Mouse (Mus musculus) cerebellum, adult 2 months (tissue): ENCODE results near the gene Msh6. TPM values are rescaled to one million over a fixed set of nuclear protein-coding genes. Genes with fewer than 3 reads are reported as not detected.
"Not testable (repeated sequence)": the region's sequence is repeated elsewhere in the genome, so short reads cannot be mapped to it uniquely, and the experiment has no call there.

ENCODE experiments used
- DNase-seq, 2 experiments: peaks; one replicate each; pipeline ENCODE4 v3.0.0; 2021
- H3K27ac ChIP-seq: fragments of 200-500 bp; 2 replicates; pipeline ENCODE4 v1.5.1; 2012; ENCODE audit warnings: low read length, control low read depth, inconsistent platforms; ENCODE audit not compliant: insufficient read depth
- H3K27me3 ChIP-seq: fragments of 200-500 bp; 2 replicates; pipeline ENCODE4 v1.6.1; 2012; ENCODE audit warnings: inconsistent platforms, mild to moderate bottlenecking, low read length, moderate library complexity; ENCODE audit not compliant: control insufficient read depth, insufficient read depth
- H3K4me1 ChIP-seq: fragments of 200-500 bp; 2 replicates; pipeline ENCODE4 v1.6.1; 2011; ENCODE audit warnings: low read length; ENCODE audit not compliant: control insufficient read depth, insufficient read depth
- H3K4me3 ChIP-seq: fragments of 200-500 bp; replicated peaks from 2 replicates; pipeline ENCODE3; 2011; ENCODE audit warnings: mild to moderate bottlenecking, low read depth, low read length, control low read depth; ENCODE audit not compliant: insufficient read depth
- CTCF ChIP-seq: fragments of 200-500 bp; IDR thresholded peaks from 2 replicates; pipeline ENCODE4 v1.5.1; 2011; ENCODE audit warnings: low read depth, mild to moderate bottlenecking, control low read depth, low read length, moderate library complexity, borderline replicate concordance; ENCODE audit not compliant: insufficient read depth
- POLR2A ChIP-seq: fragments of 200-500 bp; IDR thresholded peaks from 2 replicates; pipeline ENCODE4 v1.6.1; 2011; ENCODE audit warnings: low read length, control low read depth, borderline replicate concordance; ENCODE audit not compliant: insufficient read depth
- whole genome bisulfite sequencing: fragments of 180-500 bp; shearing (Covaris S2); methylation state at CpG from one replicate; pipeline ENCODE4 v1.1.7; 2018; 5-methylcytosine and 5-hydroxymethylcytosine counted together
- polyA plus RNA-seq: library from polyadenylated mRNA; depleted of rRNA; stranded (reverse); fragments of >200 nt; gene quantifications from 2 replicates; pipeline ENCODE4 v1.2.3, GENCODE M21; 2012

The Msh6 gene
- polyA plus RNA-seq, 1 experiment: 11.5 TPM

- Histone ChIP-seq H3K4me1 (no peaks in the 10 kb centered on the region), H3K27me3 (no peaks in the 10 kb centered on the region), H3K27ac (no peak overlapping the region), H3K4me3 (no peak overlapping the region)
- DNase-seq: no peak
- TF ChIP-seq CTCF (no peak), POLR2A (no peak)
- WGBS: 87% methylated on average over 14 of the region's 14 CpGs
These were observed 11.5 kb upstream of the Msh6 start for GRCm38 (mm10) chr17:87963081-87964075.

GRCm38 (mm10) chr17:87968483-87968926, 6.4 kb upstream of the Msh6 start:
- H3K4me1 ChIP-seq, H3K27me3 ChIP-seq, H3K27ac ChIP-seq, DNase-seq, H3K4me3 ChIP-seq: not testable (repeated sequence)
- 25% methylated on average over 7 of the region's 8 CpGs for WGBS
- peak; percentile 16; the same call in 1 of the 2 replicates for TF ChIP-seq CTCF

- H3K4me1 ChIP-seq, H3K27ac ChIP-seq, DNase-seq, H3K27me3 ChIP-seq, H3K4me3 ChIP-seq: not testable (repeated sequence)
- 86% methylated on average over 15 of the region's 15 CpGs for WGBS
These were observed 2.9 kb upstream of the Msh6 start for GRCm38 (mm10) chr17:87971696-87972591.

- Histone ChIP-seq H3K4me3 (no peak overlapping the region), H3K27ac (no peak overlapping the region), H3K27me3 (no peaks in the 10 kb centered on the region), H3K4me1 (no peaks in the 10 kb centered on the region; the same call in 1 of the 2 replicates)
- no peak for DNase-seq
- TF ChIP-seq CTCF: no peak
- TF ChIP-seq POLR2A: no peak
- WGBS: 85% methylated on average over 5 of the region's 5 CpGs
These were observed 2.0 kb upstream of the Msh6 start for GRCm38 (mm10) chr17:87972856-87973255.

GRCm38 (mm10) chr17:87973261-87974167, 1.3 kb upstream of the Msh6 start:
- H3K27me3 ChIP-seq: no peaks in the 10 kb centered on the region
- no peak overlapping the region for H3K27ac ChIP-seq
- no peak for DNase-seq
- 77% methylated on average over 10 of the region's 10 CpGs for WGBS
- TF ChIP-seq CTCF (no peak), POLR2A (no peak)
- no peak overlapping the region for H3K4me3 ChIP-seq
- no peaks in the 10 kb centered on the region; the same call in 1 of the 2 replicates for H3K4me1 ChIP-seq

- DNase-seq: no peak
- Histone ChIP-seq H3K4me3 (peak overlapping the region; percentile 78), H3K27ac (peak overlapping the region; percentile 30; the same call in 1 of the 2 replicates), H3K4me1 (no peaks in the 10 kb centered on the region; the same call in 1 of the 2 replicates), H3K27me3 (no peaks in the 10 kb centered on the region)
- 1% methylated on average over 62 of the region's 68 CpGs for WGBS
- TF ChIP-seq POLR2A (no peak), CTCF (no peak)
These were observed 479 bp downstream of the Msh6 start for GRCm38 (mm10) chr17:87975229-87975853.
